Mouse (Mus musculus) forebrain, embryonic 13.5 days (tissue): ENCODE results near the gene Otog. TPM values are rescaled to one million over a fixed set of nuclear protein-coding genes. Genes with fewer than 3 reads are reported as not detected.

ENCODE experiments used
- ATAC-seq: fragments of 200-750 bp; cut with Nextera tagmentation; 2 replicates; pipeline ENCODE4 v1.8.0; 2017
- H3K27ac ChIP-seq: fragments of 300-500 bp; sonication (generic); 2 replicates; pipeline ENCODE4 v1.5.1; 2015; ENCODE audit warnings: inconsistent platforms, mild to moderate bottlenecking, moderate library complexity
- H3K27me3 ChIP-seq: fragments of 300-500 bp; sonication (generic); 2 replicates; pipeline ENCODE4 v1.6.1; 2015; ENCODE audit warnings: mild to moderate bottlenecking, inconsistent platforms
- H3K36me3 ChIP-seq: fragments of 300-500 bp; sonication (generic); 2 replicates; pipeline ENCODE4 v1.6.1; 2015; ENCODE audit warnings: mild to moderate bottlenecking, inconsistent platforms; ENCODE audit not compliant: poor library complexity, severe bottlenecking
- H3K4me1 ChIP-seq: fragments of 300-500 bp; sonication (generic); 2 replicates; pipeline ENCODE4 v1.6.1; 2015; ENCODE audit warnings: inconsistent platforms
- H3K4me2 ChIP-seq: fragments of 300-500 bp; sonication (generic); 2 replicates; pipeline ENCODE4 v1.6.1; 2015; ENCODE audit warnings: inconsistent platforms, mild to moderate bottlenecking, moderate library complexity
- H3K4me3 ChIP-seq: fragments of 300-500 bp; sonication (generic); 2 replicates; pipeline ENCODE4 v1.5.1; 2015; ENCODE audit warnings: mild to moderate bottlenecking, inconsistent platforms
- H3K9ac ChIP-seq: fragments of 300-500 bp; sonication (generic); 2 replicates; pipeline ENCODE4 v1.6.1; 2015; ENCODE audit warnings: mild to moderate bottlenecking, inconsistent platforms
- H3K9me3 ChIP-seq: fragments of 300-500 bp; sonication (generic); replicated peaks from 2 replicates; pipeline ENCODE4 v1.6.1; 2016; ENCODE audit warnings: inconsistent platforms
- WGBS: fragments of 180-500 bp; shearing (Covaris S2); methylation state at CpG from one replicate; pipeline ENCODE4 v1.1.7; 2015; 5-methylcytosine and 5-hydroxymethylcytosine counted together
- polyA plus RNA-seq: library from polyadenylated mRNA; unstranded; fragments of >200 nt; fragmentation: Nextera tagmentation; extraction: Ambion mirVana; gene quantifications from 2 replicates; pipeline ENCODE4 v1.2.1, GENCODE M21; 2015

Gene Otog
- polyA plus RNA-seq, 1 experiment from 2014 or later: not detected

- ATAC-seq: no peak
- H3K27ac ChIP-seq: no peak overlapping the region
Measured at GRCm38 (mm10) chr7:46285161-46285839, 44.5 kb downstream of the Otog start.

GRCm38 (mm10) chr7:46286391-46286790, 45.6 kb downstream of the Otog start:
- Histone ChIP-seq H3K36me3 (no peaks in the 10 kb centered on the region), H3K27ac (no peak overlapping the region), H3K9ac (no peak overlapping the region), H3K4me2 (no peak overlapping the region), H3K4me3 (no peak overlapping the region), H3K4me1 (no peaks in the 10 kb centered on the region), H3K9me3 (no peaks in the 10 kb centered on the region), H3K27me3 (no peaks in the 10 kb centered on the region; the same call in 1 of the 2 replicates)
- no peak for ATAC-seq
- WGBS: 93% methylated on average over 4 of the region's 4 CpGs

More at GRCm38 (mm10) chr7:46285161-46285839, 44.5 kb downstream of the Otog start:
- no peak overlapping the region for H3K9ac ChIP-seq
- no peak overlapping the region for H3K4me3 ChIP-seq
- H3K9me3 ChIP-seq: no peaks in the 10 kb centered on the region
- WGBS: 87% methylated on average over 12 of the region's 12 CpGs
- no peaks in the 10 kb centered on the region for H3K4me1 ChIP-seq
- H3K27me3 ChIP-seq: no peaks in the 10 kb centered on the region; the same call in 1 of the 2 replicates
- H3K36me3 ChIP-seq: no peaks in the 10 kb centered on the region
- no peak overlapping the region for H3K4me2 ChIP-seq

- H3K4me1 ChIP-seq: no peaks in the 10 kb centered on the region
- no peaks in the 10 kb centered on the region for H3K9me3 ChIP-seq
- H3K36me3 ChIP-seq: no peaks in the 10 kb centered on the region
- no peak for ATAC-seq
- no peak overlapping the region for H3K4me3 ChIP-seq
- H3K27me3 ChIP-seq: no peaks in the 10 kb centered on the region; the same call in 1 of the 2 replicates
- no peak overlapping the region for H3K27ac ChIP-seq
- 25% methylated on average over 8 of the region's 8 CpGs for WGBS
- no peak overlapping the region for H3K9ac ChIP-seq
- no peak overlapping the region for H3K4me2 ChIP-seq
Measured at GRCm38 (mm10) chr7:46287051-46287450, 46.3 kb downstream of the Otog start.

DNA sequence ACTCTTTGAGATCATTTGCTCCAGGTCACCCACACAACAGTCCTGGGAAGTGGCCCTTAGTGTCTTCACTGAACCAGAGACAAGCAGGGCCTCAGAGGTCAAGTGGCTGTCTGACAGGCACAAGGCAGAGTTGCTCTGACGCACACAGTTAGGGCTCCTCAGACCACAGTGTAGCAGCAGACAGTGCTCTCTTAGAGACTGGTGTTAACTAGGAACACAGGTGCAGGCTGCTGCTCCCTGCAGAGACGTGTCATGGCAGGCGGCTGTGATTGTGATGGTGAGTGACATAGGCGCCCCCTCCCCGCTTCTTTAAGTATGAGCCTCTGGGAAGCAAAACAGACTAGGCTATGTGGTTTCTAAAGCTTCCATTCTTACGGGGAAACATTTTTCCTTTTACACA, 55.5 kb downstream of the Otog start:
- ATAC-seq: no peak

GRCm38 (mm10) chr7:46301031-46301632, 60.3 kb downstream of the Otog start:
- no peak for ATAC-seq
- 80% methylated on average over 12 of the region's 12 CpGs for WGBS

More for the DNA sequence above, 55.5 kb downstream of the Otog start:
- no peak overlapping the region for H3K27ac ChIP-seq
- H3K4me2 ChIP-seq: no peak overlapping the region
- H3K36me3 ChIP-seq: no peaks in the 10 kb centered on the region
- no peaks in the 10 kb centered on the region for H3K27me3 ChIP-seq
- 26% methylated on average over 6 of the region's 6 CpGs for WGBS
- H3K9me3 ChIP-seq: no peaks in the 10 kb centered on the region
- no peak overlapping the region for H3K9ac ChIP-seq
- no peak overlapping the region for H3K4me3 ChIP-seq
- peaks cover 4% of the 10 kb centered on the region; the same call in 1 of the 2 replicates for H3K4me1 ChIP-seq

GRCm38 (mm10) chr7:46313486-46313885, 72.7 kb downstream of the Otog start:
- H3K9ac ChIP-seq: no peak overlapping the region
- no peak for ATAC-seq
- H3K27me3 ChIP-seq: no peaks in the 10 kb centered on the region
- 35% methylated on average over 6 of the region's 6 CpGs for WGBS
- no peak overlapping the region for H3K4me3 ChIP-seq
- H3K9me3 ChIP-seq: no peaks in the 10 kb centered on the region
- peaks cover 4% of the 10 kb centered on the region; the same call in 1 of the 2 replicates for H3K4me1 ChIP-seq
- H3K36me3 ChIP-seq: no peaks in the 10 kb centered on the region
- H3K27ac ChIP-seq: no peak overlapping the region
- no peak overlapping the region for H3K4me2 ChIP-seq

More at GRCm38 (mm10) chr7:46301031-46301632, 60.3 kb downstream of the Otog start:
- Histone ChIP-seq H3K9ac (no peak overlapping the region), H3K9me3 (no peaks in the 10 kb centered on the region), H3K36me3 (no peaks in the 10 kb centered on the region), H3K27me3 (no peaks in the 10 kb centered on the region), H3K4me1 (peaks cover 4% of the 10 kb centered on the region; the same call in 1 of the 2 replicates), H3K4me2 (no peak overlapping the region), H3K4me3 (no peak overlapping the region), H3K27ac (no peak overlapping the region)

GRCm38 (mm10) chr7:46314220-46315009, 73.6 kb downstream of the Otog start:
- no peak overlapping the region for H3K4me2 ChIP-seq
- 30% methylated on average over 3 of the region's 6 CpGs for WGBS
- H3K4me3 ChIP-seq: no peak overlapping the region
- H3K27me3 ChIP-seq: no peaks in the 10 kb centered on the region
- H3K36me3 ChIP-seq: no peaks in the 10 kb centered on the region
- no peak overlapping the region for H3K9ac ChIP-seq
- ATAC-seq: no peak
- H3K9me3 ChIP-seq: no peaks in the 10 kb centered on the region
- H3K4me1 ChIP-seq: peaks cover 4% of the 10 kb centered on the region; the same call in 1 of the 2 replicates
- H3K27ac ChIP-seq: no peak overlapping the region

DNA sequence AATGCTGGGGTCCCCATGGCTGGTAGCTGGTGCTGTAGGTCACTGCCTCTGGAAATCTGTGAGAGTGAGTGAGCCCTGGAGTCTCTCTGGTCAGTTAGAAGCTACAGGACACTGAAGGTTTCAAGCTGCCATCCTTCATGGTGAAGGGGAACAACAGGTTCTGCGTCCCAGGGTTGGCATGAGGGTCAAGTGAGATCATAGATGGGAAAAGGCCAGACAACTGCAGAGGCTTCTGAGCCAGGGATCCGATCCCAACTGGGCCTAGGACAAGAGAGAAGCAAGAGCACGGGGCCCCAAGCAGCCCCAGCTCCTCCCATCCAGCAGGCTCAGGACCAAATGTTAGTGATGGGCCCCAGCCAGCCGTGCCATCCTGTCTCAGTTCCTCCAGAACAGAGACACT, 74.9 kb downstream of the Otog start:
- no peaks in the 10 kb centered on the region for H3K9me3 ChIP-seq
- H3K36me3 ChIP-seq: no peaks in the 10 kb centered on the region
- H3K27me3 ChIP-seq: no peaks in the 10 kb centered on the region
- no peak overlapping the region for H3K4me3 ChIP-seq
- no peak for ATAC-seq
- 77% methylated on average over 4 of the region's 4 CpGs for WGBS
- peaks cover 4% of the 10 kb centered on the region; the same call in 1 of the 2 replicates for H3K4me1 ChIP-seq
- no peak overlapping the region for H3K9ac ChIP-seq
- H3K27ac ChIP-seq: no peak overlapping the region
- no peak overlapping the region for H3K4me2 ChIP-seq

- no peaks in the 10 kb centered on the region for H3K36me3 ChIP-seq
Measured at GRCm38 (mm10) chr7:46316948-46317347, 76.2 kb downstream of the Otog start.

DNA sequence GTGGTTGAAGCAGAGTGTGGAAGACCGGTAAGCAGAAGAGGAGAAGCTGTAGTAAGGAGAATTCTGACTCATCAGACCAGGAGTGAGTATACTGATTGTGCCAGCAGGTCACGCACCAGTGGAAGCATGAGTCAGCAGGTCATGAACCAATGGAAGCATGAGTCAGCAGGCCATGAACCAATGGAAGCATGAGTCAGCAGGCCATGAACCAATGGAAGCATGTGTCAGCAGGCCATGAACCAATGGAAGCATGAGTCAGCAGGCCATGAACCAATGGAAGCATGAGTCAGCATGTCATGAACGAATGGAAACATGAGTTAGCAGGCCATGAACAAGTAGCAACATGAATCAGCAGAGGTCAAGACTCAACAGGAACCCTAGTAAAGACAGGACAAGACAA, 80.5 kb downstream of the Otog start:
- H3K27ac ChIP-seq: no peak overlapping the region
- H3K4me3 ChIP-seq: no peak overlapping the region
- H3K9me3 ChIP-seq: no peaks in the 10 kb centered on the region
- no peaks in the 10 kb centered on the region for H3K27me3 ChIP-seq
- no peak overlapping the region for H3K4me2 ChIP-seq
- WGBS: 85% methylated on average over 3 of the region's 3 CpGs
- H3K36me3 ChIP-seq: no peaks in the 10 kb centered on the region
- no peak for ATAC-seq
- H3K4me1 ChIP-seq: peaks cover 4% of the 10 kb centered on the region; the same call in 1 of the 2 replicates
- H3K9ac ChIP-seq: no peak overlapping the region

More at GRCm38 (mm10) chr7:46316948-46317347, 76.2 kb downstream of the Otog start:
- 22% methylated on average over 7 of the region's 7 CpGs for WGBS
- no peak overlapping the region for H3K4me2 ChIP-seq
- H3K4me1 ChIP-seq: peaks cover 4% of the 10 kb centered on the region; the same call in 1 of the 2 replicates
- peak overlapping the region; percentile 8; the same call in 1 of the 2 replicates for H3K9ac ChIP-seq
- H3K27ac ChIP-seq: no peak overlapping the region
- no peak overlapping the region for H3K4me3 ChIP-seq
- no peaks in the 10 kb centered on the region for H3K9me3 ChIP-seq
- no peak for ATAC-seq
- no peaks in the 10 kb centered on the region for H3K27me3 ChIP-seq

DNA sequence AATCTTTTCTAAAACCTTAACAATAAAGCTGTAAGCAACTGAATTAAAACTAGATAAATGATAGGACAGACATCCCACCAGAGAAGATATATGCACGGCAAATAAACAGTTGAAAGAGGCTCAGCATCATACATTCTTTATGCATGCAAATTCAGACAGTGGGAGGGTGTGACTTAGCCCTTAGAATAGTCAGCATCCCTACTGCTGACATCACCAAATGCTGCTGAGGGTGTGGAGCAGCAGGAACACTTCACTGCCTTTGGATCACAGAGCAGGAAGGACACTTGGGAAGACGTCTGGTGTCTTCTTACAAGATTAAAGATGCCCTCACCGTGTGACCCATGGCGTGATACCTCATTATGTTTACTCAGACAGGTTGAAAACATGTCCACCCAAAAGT, 87.1 kb downstream of the Otog start:
- H3K4me2 ChIP-seq: no peak overlapping the region

GRCm38 (mm10) chr7:46337397-46337796, 96.6 kb downstream of the Otog start:
- no peaks in the 10 kb centered on the region for H3K4me1 ChIP-seq
- no peak overlapping the region for H3K4me3 ChIP-seq
- H3K4me2 ChIP-seq: no peak overlapping the region
- WGBS: 95% methylated on average over 9 of the region's 9 CpGs
- no peak overlapping the region for H3K9ac ChIP-seq
- H3K27ac ChIP-seq: no peak overlapping the region
- H3K27me3 ChIP-seq: no peaks in the 10 kb centered on the region
- H3K9me3 ChIP-seq: no peaks in the 10 kb centered on the region
- ATAC-seq: no peak
- no peaks in the 10 kb centered on the region for H3K36me3 ChIP-seq

More for the DNA sequence above, 87.1 kb downstream of the Otog start:
- Histone ChIP-seq H3K9me3 (no peaks in the 10 kb centered on the region), H3K4me3 (no peak overlapping the region), H3K4me1 (no peaks in the 10 kb centered on the region), H3K36me3 (no peaks in the 10 kb centered on the region), H3K9ac (no peak overlapping the region), H3K27me3 (no peaks in the 10 kb centered on the region; the same call in 1 of the 2 replicates), H3K27ac (no peak overlapping the region)
- no peak for ATAC-seq
- WGBS: 77% methylated on average over 4 of the region's 4 CpGs
